Mouse (Mus musculus): ENCODE results near the gene Acp1.
A peak's percentile ranks its signal among the peaks of the same experiment; 100 is the strongest.

Acp1 gene

DNA sequence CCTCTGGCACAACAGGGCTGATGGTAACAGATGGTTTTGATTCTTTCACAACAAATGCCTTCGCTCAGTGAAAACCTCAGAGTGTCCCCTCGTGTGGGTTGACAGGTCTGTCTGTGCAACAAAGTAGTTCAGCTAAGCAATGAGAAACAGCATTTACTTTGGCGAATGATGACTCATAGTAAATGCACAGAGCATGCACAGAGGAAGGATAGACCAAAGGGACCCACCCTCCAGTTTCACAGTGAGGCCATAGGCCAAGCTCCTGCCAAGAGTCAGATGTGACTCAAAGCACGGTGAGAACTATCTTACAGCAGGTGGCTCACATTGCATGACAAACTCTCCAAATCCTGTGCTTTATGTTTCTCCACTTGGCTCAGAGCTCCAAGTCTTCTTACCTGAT lies 45.6 kb downstream of the Acp1 start:
- DNase-seq (ENCODE audit: extremely low read depth, insufficient read length, low spot score): peak; percentile 5

DNA sequence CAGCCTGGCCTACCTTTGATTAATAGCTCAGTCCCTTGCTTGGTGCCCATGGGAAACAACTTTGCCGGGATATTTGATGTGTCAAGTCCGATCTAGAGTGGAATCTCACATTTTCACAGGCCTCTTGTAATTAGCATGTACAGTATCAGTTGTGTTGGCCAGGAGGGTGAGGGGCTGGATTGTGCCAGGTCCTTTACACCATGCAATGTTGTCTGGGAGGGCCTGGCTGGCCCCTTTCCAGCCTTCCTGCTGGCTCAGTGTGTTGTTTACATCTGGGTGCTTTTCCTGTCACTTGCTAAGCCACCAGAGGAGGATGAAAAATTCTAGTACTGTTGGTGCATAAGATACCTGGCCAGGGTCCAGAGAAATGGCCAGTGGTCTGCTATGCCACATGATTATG lies 47.0 kb downstream of the Acp1 start:
- no peak for DNase-seq (ENCODE audit: extremely low read depth, insufficient read length, low spot score)

GRCm38 (mm10) chr12:30856172-30856571 lies 55.2 kb downstream of the Acp1 start:
- DNase-seq (ENCODE audit: extremely low read depth, insufficient read length, low spot score): no peak

- DNase-seq (ENCODE audit: extremely low read depth, insufficient read length, low spot score): no peak
Measured at GRCm38 (mm10) chr12:30855442-30856159, 55.8 kb downstream of the Acp1 start.

DNA sequence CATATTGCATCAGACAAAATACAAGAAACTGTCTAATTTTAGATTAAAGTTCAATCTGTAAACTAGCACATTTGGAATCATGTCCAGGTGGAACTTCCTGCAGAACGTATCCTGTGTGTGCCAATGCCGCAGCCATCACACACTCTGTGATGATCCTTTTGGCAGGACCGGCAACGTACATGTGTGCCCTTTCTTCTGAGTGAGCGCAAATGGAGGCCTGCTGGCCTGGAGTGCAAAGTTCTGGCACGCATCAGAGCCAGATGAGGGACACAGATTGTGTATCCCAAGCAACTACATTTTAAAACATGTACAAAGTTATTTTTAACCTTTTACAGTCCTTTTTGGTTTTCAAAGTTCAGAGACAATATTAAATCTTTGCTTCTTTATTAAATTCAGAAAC lies 59.5 kb downstream of the Acp1 start:
- DNase-seq (ENCODE audit: extremely low read depth, insufficient read length, low spot score): no peak

- DNase-seq (ENCODE audit: extremely low read depth, insufficient read length, low spot score): no peak
Measured at GRCm38 (mm10) chr12:30850902-30851301, 60.5 kb downstream of the Acp1 start.

- no peak for DNase-seq (ENCODE audit: extremely low read depth, insufficient read length, low spot score)
Measured at GRCm38 (mm10) chr12:30848521-30848920, 62.9 kb downstream of the Acp1 start.
